Mouse (Mus musculus) forebrain, embryonic 10.5 days (tissue): ENCODE results near the gene Prss37. TPM values are rescaled to one million over a fixed set of nuclear protein-coding genes. Genes with fewer than 3 reads are reported as not detected.

Source experiments
- DNase-seq: peaks from one replicate; pipeline ENCODE4 v3.0.0-alpha.2; 2017; ENCODE audit warnings: low spot score; ENCODE audit errors: extremely low spot score
- H3K27ac ChIP-seq: fragments of 300-500 bp; sonication (generic); 2 replicates; pipeline ENCODE4 v1.5.1; 2016; ENCODE audit warnings: mild to moderate bottlenecking
- H3K27me3 ChIP-seq: fragments of 300-500 bp; sonication (generic); 2 replicates; pipeline ENCODE4 v1.6.1; 2016; ENCODE audit warnings: mild to moderate bottlenecking; ENCODE audit not compliant: poor library complexity, severe bottlenecking
- H3K36me3 ChIP-seq: fragments of 300-500 bp; sonication (generic); replicated peaks from 2 replicates; pipeline ENCODE4 v1.6.1; 2016; ENCODE audit warnings: mild to moderate bottlenecking, moderate library complexity
- H3K4me1 ChIP-seq: fragments of 300-500 bp; sonication (generic); 2 replicates; pipeline ENCODE4 v1.6.1; 2016
- H3K4me3 ChIP-seq: fragments of 300-500 bp; sonication (generic); 2 replicates; pipeline ENCODE4 v1.5.1; 2016; ENCODE audit warnings: mild to moderate bottlenecking, moderate library complexity
- H3K9me3 ChIP-seq: fragments of 300-500 bp; sonication (generic); 2 replicates; pipeline ENCODE4 v1.6.1; 2016; ENCODE audit warnings: mild to moderate bottlenecking, moderate library complexity
- WGBS: fragments of 180-500 bp; shearing (Covaris S2); methylation state at CpG from one replicate; pipeline ENCODE4 v1.1.7; 2016; 5-methylcytosine and 5-hydroxymethylcytosine counted together
- polyA plus RNA-seq: library from polyadenylated mRNA; unstranded; fragments of >200 nt; fragmentation: Nextera tagmentation; extraction: Ambion mirVana; gene quantifications from 2 replicates; pipeline ENCODE4 v1.2.1, GENCODE M21; 2016

Gene Prss37
- polyA plus RNA-seq, result not detected in 2 replicates

GRCm38 (mm10) chr6:40519408-40519807, at the start of gene Prss37:
Prss37 (minus strand) TSS chr6:40519508.
- no peak for DNase-seq
- no peak within 1 kb of the TSS for H3K4me3 ChIP-seq
- H3K27me3 ChIP-seq, result no peaks in the 10 kb centered on the region
- no peaks in the 10 kb centered on the region for H3K4me1 ChIP-seq
- WGBS, result 96% methylated on average over 1 of the region's 1 CpGs
- no peak within 1 kb of the TSS for H3K27ac ChIP-seq
- H3K9me3 ChIP-seq, result no peaks in the 10 kb centered on the region
- no peaks in the 10 kb centered on the region for H3K36me3 ChIP-seq

- H3K27me3 ChIP-seq, result no peaks in the 10 kb centered on the region
- H3K36me3 ChIP-seq, result no peaks in the 10 kb centered on the region
- H3K27ac ChIP-seq, result no peak within 1 kb of the TSS
- H3K4me1 ChIP-seq, result no peaks in the 10 kb centered on the region
- DNase-seq, result no peak
- 79% methylated on average over 2 of the region's 2 CpGs for WGBS
- H3K9me3 ChIP-seq, result no peaks in the 10 kb centered on the region
- no peak within 1 kb of the TSS for H3K4me3 ChIP-seq
Measured at GRCm38 (mm10) chr6:40554950-40555349, 35.6 kb upstream of the Prss37 start, which contains the start of gene Olfr461. Olfr461 (minus strand) TSS chr6:40555050.

- Histone ChIP-seq H3K9me3 (no peaks in the 10 kb centered on the region), H3K36me3 (no peaks in the 10 kb centered on the region), H3K27ac (no peak overlapping the region), H3K4me1 (no peaks in the 10 kb centered on the region), H3K27me3 (no peaks in the 10 kb centered on the region), H3K4me3 (no peak overlapping the region)
- 85% methylated on average over 10 of the region's 10 CpGs for WGBS
- DNase-seq, result no peak
Measured at GRCm38 (mm10) chr6:40544690-40545089, 25.4 kb upstream of the Prss37 start.

GRCm38 (mm10) chr6:40493229-40493628, 26.1 kb downstream of the Prss37 start, which contains the start of gene Tas2r108:
Tas2r108 (plus strand) TSS chr6:40493529.
- WGBS, result 89% methylated on average over 3 of the region's 3 CpGs
- H3K27ac ChIP-seq, result no peak within 1 kb of the TSS
- H3K36me3 ChIP-seq, result no peaks in the 10 kb centered on the region

GRCm38 (mm10) chr6:40490933-40491332, 28.4 kb downstream of the Prss37 start, which contains the start of gene Tas2r137:
Tas2r137 (plus strand) TSS chr6:40491233.
- H3K4me1 ChIP-seq, result no peaks in the 10 kb centered on the region
- no peak within 1 kb of the TSS for H3K4me3 ChIP-seq
- no peak for DNase-seq
- H3K9me3 ChIP-seq, result no peaks in the 10 kb centered on the region
- peaks cover 8% of the 10 kb centered on the region; the same call in 1 of the 2 replicates for H3K36me3 ChIP-seq
- H3K27me3 ChIP-seq, result no peaks in the 10 kb centered on the region
- no peak within 1 kb of the TSS for H3K27ac ChIP-seq

More at GRCm38 (mm10) chr6:40493229-40493628, 26.1 kb downstream of the Prss37 start, which contains the start of gene Tas2r108:
- Histone ChIP-seq H3K9me3 (no peaks in the 10 kb centered on the region), H3K4me1 (no peaks in the 10 kb centered on the region), H3K27me3 (no peaks in the 10 kb centered on the region), H3K4me3 (no peak within 1 kb of the TSS)
- DNase-seq, result no peak

GRCm38 (mm10) chr6:40482318-40482717, 37.0 kb downstream of the Prss37 start:
- H3K36me3 ChIP-seq, result peaks cover 87% of the 10 kb centered on the region
- H3K9me3 ChIP-seq, result no peaks in the 10 kb centered on the region
- WGBS, result 93% methylated on average over 5 of the region's 5 CpGs
- H3K4me3 ChIP-seq, result no peak overlapping the region
- DNase-seq, result no peak
- H3K4me1 ChIP-seq, result no peaks in the 10 kb centered on the region
- H3K27ac ChIP-seq, result no peak overlapping the region
- H3K27me3 ChIP-seq, result no peaks in the 10 kb centered on the region

DNA sequence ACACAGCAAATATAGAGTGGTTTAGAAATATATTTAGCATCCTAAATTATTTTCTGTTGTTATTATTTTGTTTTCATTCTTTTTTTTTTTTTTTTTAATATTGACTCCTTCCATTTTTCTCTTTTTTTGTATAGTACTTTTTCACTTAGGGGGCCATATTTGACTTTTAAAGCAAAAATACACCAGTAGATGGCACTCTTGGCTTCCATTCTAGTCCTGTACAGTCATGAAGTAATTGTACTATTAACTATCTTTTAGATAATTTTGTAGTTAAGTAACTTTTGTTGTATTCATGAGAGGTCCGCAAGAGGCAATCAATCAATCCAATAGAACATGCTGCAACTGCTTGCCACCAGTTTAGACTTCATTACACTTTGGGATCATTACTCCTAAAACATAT, 39.6 kb downstream of the Prss37 start:
- H3K27me3 ChIP-seq, result no peaks in the 10 kb centered on the region
- no peak overlapping the region for H3K4me3 ChIP-seq
- peaks cover 92% of the 10 kb centered on the region for H3K36me3 ChIP-seq
- DNase-seq, result no peak
- H3K27ac ChIP-seq, result no peak overlapping the region
- H3K4me1 ChIP-seq, result no peaks in the 10 kb centered on the region
- H3K9me3 ChIP-seq, result no peaks in the 10 kb centered on the region
- WGBS, result 98% methylated on average over 1 of the region's 1 CpGs

GRCm38 (mm10) chr6:40476132-40476531, 43.2 kb downstream of the Prss37 start:
- H3K27me3 ChIP-seq, result no peaks in the 10 kb centered on the region
- H3K4me1 ChIP-seq, result peaks cover 16% of the 10 kb centered on the region
- H3K36me3 ChIP-seq, result peaks cover 74% of the 10 kb centered on the region
- no peak overlapping the region for H3K4me3 ChIP-seq
- 92% methylated on average over 4 of the region's 4 CpGs for WGBS
- H3K27ac ChIP-seq, result no peak overlapping the region
- DNase-seq, result no peak
- H3K9me3 ChIP-seq, result no peaks in the 10 kb centered on the region

- peak overlapping the region; percentile 82 for H3K4me3 ChIP-seq
- no peaks in the 10 kb centered on the region for H3K27me3 ChIP-seq
- WGBS, result under 1% methylated on average over 7 of the region's 7 CpGs
- peak overlapping the region; percentile 97 for H3K27ac ChIP-seq
- H3K9me3 ChIP-seq, result no peaks in the 10 kb centered on the region
- no peak for DNase-seq
- peaks cover 24% of the 10 kb centered on the region for H3K4me1 ChIP-seq
- H3K36me3 ChIP-seq, result peaks cover 37% of the 10 kb centered on the region
Measured at GRCm38 (mm10) chr6:40471720-40472010, 47.6 kb downstream of the Prss37 start.

GRCm38 (mm10) chr6:40470916-40471719, 48.2 kb downstream of the Prss37 start, which contains the start of gene Ssbp1:
Ssbp1 (plus strand) TSS chr6:40471352.
- H3K36me3 ChIP-seq, result peaks cover 32% of the 10 kb centered on the region
- H3K4me1 ChIP-seq, result peaks cover 24% of the 10 kb centered on the region
- peak; percentile 94 for DNase-seq
- WGBS, result under 1% methylated on average over 54 of the region's 54 CpGs
- no peaks in the 10 kb centered on the region for H3K9me3 ChIP-seq
- H3K27ac ChIP-seq, result peak within 1 kb of the TSS; percentile 97
- peak within 1 kb of the TSS; percentile 82 for H3K4me3 ChIP-seq
- H3K27me3 ChIP-seq, result no peaks in the 10 kb centered on the region

- Histone ChIP-seq H3K36me3 (no peaks in the 10 kb centered on the region), H3K27ac (no peak overlapping the region), H3K4me1 (peaks cover 7% of the 10 kb centered on the region), H3K27me3 (no peaks in the 10 kb centered on the region), H3K4me3 (no peak overlapping the region), H3K9me3 (no peaks in the 10 kb centered on the region)
- no peak for DNase-seq
- WGBS, result 52% methylated on average over 6 of the region's 6 CpGs
Measured at GRCm38 (mm10) chr6:40465710-40466109, 53.6 kb downstream of the Prss37 start.
